Mouse (Mus musculus) heart, adult 2 months (tissue): ENCODE results near the gene Brd7.

Experiments
- CTCF ChIP-seq: fragments of 200-600 bp; IDR thresholded peaks from 2 replicates; pipeline ENCODE4 v1.8.1; 2022; ENCODE audit warnings: antibody characterized with exemption, mild to moderate bottlenecking, moderate library complexity
- EP300 ChIP-seq: fragments of 200-500 bp; IDR thresholded peaks from 2 replicates; pipeline ENCODE4 v1.6.1; 2011; ENCODE audit warnings: low read depth, low read length, control low read depth; ENCODE audit not compliant: insufficient read depth
- POLR2A ChIP-seq: fragments of 200-500 bp; IDR thresholded peaks from 2 replicates; pipeline ENCODE4 v1.6.1; 2011; ENCODE audit warnings: mild to moderate bottlenecking, low read depth, low read length, control low read depth; ENCODE audit not compliant: insufficient read depth

DNA sequence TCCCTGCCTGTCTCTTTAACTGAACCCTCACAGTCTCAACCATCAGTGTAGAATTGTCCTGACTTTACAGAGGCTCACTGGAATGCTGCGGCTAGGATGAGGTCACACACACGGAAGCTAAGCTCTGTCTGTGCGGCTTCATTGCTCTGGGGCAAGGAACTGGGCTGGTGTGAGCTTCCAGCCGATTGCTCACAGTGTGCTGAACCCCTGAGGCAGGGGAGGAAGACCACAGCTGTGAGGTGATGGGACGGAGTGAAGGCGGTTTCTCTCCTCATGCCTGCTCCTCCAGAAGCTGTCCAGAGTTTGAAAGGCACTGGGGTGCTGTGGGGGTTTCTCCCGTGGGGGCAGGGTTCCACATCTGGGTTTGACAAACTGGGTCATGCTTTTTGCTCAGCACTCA lies 77.3 kb downstream of the Brd7 start:
- no peak for TF ChIP-seq CTCF
- TF ChIP-seq POLR2A = 0 out of 2 replicates have a peak, but pooled peaks have one; percentile 23
- TF ChIP-seq EP300 = no peak
